21 mouse cellular contexts compared by ENCODE assay signal in the genomic region with DNA sequence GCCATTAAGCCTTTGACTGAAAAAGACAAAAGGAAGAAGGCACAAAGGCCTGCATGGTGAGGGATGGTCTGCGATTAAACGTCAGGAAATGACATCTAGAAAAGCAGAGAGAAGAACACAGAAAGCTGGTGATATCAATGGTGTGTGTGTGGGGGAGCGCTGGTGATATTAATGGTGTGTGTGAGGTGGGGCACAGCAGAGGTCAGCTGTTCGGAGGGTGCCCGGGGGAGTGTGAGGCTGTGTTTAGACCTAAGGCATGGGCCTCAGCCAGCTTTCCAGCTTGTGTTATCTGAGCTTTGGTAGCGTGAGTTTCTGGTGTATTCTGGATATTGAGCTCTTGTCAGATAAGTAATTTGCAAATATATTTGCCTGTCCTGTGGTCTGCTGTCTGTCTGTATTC. TPM values are rescaled to one million over a fixed set of nuclear protein-coding genes. Genes with fewer than 3 reads are reported as not detected.
"Had no signal": no experiment of that assay in that cellular context is flagged by ENCODE, and none has a peak within 500 bp of the region (broad histone marks: within the 10 kb centered on the region; RNA-seq: fewer than 3 reads in every experiment).

No protein-coding gene starts in this region.

- H3K27me3 ChIP-seq: midbrain, embryonic 13.5 days; neural tube, embryonic 13.5 days; neural tube, embryonic 15.5 days had no signal

- H3K4me1 ChIP-seq: neural tube, embryonic 15.5 days had no signal

- H3K27ac ChIP-seq: midbrain, embryonic 10.5 days; midbrain, embryonic 13.5 days; neural tube, embryonic 13.5 days; neural tube, embryonic 15.5 days had no signal

- H3K9ac ChIP-seq: lung, embryonic 14.5 days; midbrain, embryonic 13.5 days; neural tube, embryonic 13.5 days; neural tube, embryonic 15.5 days had no signal

- H3K36me3 ChIP-seq: midbrain, embryonic 10.5 days; midbrain, embryonic 13.5 days; neural tube, embryonic 13.5 days; neural tube, embryonic 15.5 days had no signal

- H3K4me2 ChIP-seq: lung, embryonic 14.5 days; midbrain, embryonic 13.5 days; neural tube, embryonic 13.5 days; neural tube, embryonic 15.5 days had no signal

- DNase-seq: lung, adult 18-20 months; lung, embryonic 14.5 days; lung, postnatal 10 days; lung, postnatal 4 days; retina, postnatal 1 day; right cerebral cortex, adult 18-20 months; right cerebral cortex, postnatal 25 days; right cerebral cortex, postnatal 4 days; spleen, adult 18-20 months; thymus, adult 18-20 months; thymus, postnatal 14 days; thymus, postnatal 36 days had no signal

- H3K9me3 ChIP-seq: midbrain, embryonic 10.5 days; midbrain, embryonic 13.5 days; neural tube, embryonic 13.5 days; neural tube, embryonic 15.5 days had no signal

- ATAC-seq: midbrain, embryonic 13.5 days; midbrain, embryonic 16.5 days had no signal

- H3K4me3 ChIP-seq: midbrain, embryonic 10.5 days; midbrain, embryonic 13.5 days; myocyte; neural tube, embryonic 13.5 days; neural tube, embryonic 15.5 days had no signal

RNA-seq across cellular contexts. Expression of a gene that starts 11.3 kb away (rescaled TPM):
- total RNA-seq: megakaryocyte, adult 5-6 weeks; megakaryocyte-erythroid progenitor cell, adult 5-6 weeks had no signal
- polyA plus RNA-seq: myocyte; small intestine, adult 2 months had no signal
